In the genomic region with DNA sequence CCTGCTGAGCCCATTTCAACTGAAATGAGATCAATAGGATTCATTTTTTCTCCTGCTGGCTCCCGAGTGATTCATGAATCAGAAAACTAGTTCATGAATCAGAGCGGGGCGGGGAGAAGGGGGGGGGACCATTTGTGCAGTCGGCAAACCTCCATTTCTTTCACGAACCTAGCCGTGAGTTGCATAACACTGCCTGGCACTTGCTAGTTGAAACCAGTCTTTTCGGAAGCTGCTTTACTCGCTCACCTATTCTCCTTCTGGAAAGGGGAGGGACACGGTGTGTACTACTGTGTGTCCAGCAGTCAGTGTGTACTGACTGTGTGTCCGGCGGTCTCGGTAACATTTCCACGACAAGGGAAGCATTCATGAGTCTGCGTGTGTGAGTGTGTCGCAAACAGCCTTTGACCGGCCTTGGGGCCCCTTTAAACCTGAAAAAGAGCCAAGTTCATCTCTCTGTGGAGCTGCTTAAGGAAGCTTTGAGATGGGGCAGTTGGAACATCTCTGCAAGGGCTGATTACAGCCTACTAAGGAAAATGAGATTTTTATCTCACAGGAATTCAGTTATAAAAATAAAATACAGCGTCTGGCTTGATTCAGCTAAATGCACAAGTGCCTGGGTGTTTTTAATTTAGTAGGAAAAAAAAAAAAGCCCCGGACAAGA, we compare ENCODE assay signal across 8 mouse cellular contexts.
DNase-seq lines count a peak whose midpoint lies in the region; ATAC-seq and TF ChIP-seq lines count a peak whose summit lies in the region.

No protein-coding gene starts in this region.

- peak; percentile 79 for DNase-seq in adrenal gland, postnatal 10 days
- DNase-seq in cerebellum, postnatal 10 days, result peak; percentile 76 to 77
- peak; percentile 38 for DNase-seq in gastrocnemius, postnatal 10 days
- peak; percentile 78 for DNase-seq in hindbrain, postnatal 0 days (ENCODE audit: low spot score)
- peak; percentile 72 for DNase-seq in left cerebral cortex, adult 18-20 months (ENCODE audit: low spot score in 2 of 2)
- DNase-seq in lung, postnatal 25 days (ENCODE audit: low spot score), result peak; percentile 74
- peak; percentile 70 to 82 for DNase-seq in right cerebral cortex, postnatal 10 days (ENCODE audit: low spot score in 2 of 2)
- no peak for DNase-seq in natural killer cell, adult 2 months (ENCODE audit: low spot score in 2 of 2)

- WGBS in hindbrain, postnatal 0 days, result 5% methylated on average over 18 of the region's 18 CpGs

- no peaks in the 10 kb centered on the region for H3K9me3 ChIP-seq in hindbrain, postnatal 0 days (ENCODE audit: low read length)

- no peaks in the 10 kb centered on the region for H3K36me3 ChIP-seq in hindbrain, postnatal 0 days (ENCODE audit: insufficient read depth, low read length)

- peak overlapping the region; percentile 45 for H3K4me2 ChIP-seq in hindbrain, postnatal 0 days (ENCODE audit: low read depth, low read length)

- no peak for ATAC-seq in hindbrain, postnatal 0 days

- H3K27me3 ChIP-seq in hindbrain, postnatal 0 days (ENCODE audit: insufficient read depth, low read length), result no peaks in the 10 kb centered on the region

- peak overlapping the region; percentile 45 for H3K9ac ChIP-seq in hindbrain, postnatal 0 days (replicated peaks; ENCODE audit: low read length)

- TF ChIP-seq CTCF in hindbrain, postnatal 0 days (IDR thresholded peaks at IDR 0.05; ENCODE audit: low read depth), result no peak

- no peak overlapping the region for H3K4me3 ChIP-seq in hindbrain, postnatal 0 days (ENCODE audit: low read length)

- H3K4me1 ChIP-seq in hindbrain, postnatal 0 days (ENCODE audit: insufficient read depth, low read length), result peaks cover 68% of the 10 kb centered on the region

- H3K27ac ChIP-seq in hindbrain, postnatal 0 days, result peak overlapping the region; percentile 97

Comparison
In these comparisons a context has a peak if more than half of its experiments do, and no peak if none do; other contexts are left out.
1. DNase-seq: peak in adrenal gland, postnatal 10 days (single experiment), cerebellum, postnatal 10 days (2 of 2), gastrocnemius, postnatal 10 days (single experiment), hindbrain, postnatal 0 days (single experiment), left cerebral cortex, adult 18-20 months (2 of 2), lung, postnatal 25 days (single experiment) and right cerebral cortex, postnatal 10 days (2 of 2); none in natural killer cell, adult 2 months (0 of 2).